Mouse (Mus musculus): ENCODE data around the gene Crbn.

DNA sequence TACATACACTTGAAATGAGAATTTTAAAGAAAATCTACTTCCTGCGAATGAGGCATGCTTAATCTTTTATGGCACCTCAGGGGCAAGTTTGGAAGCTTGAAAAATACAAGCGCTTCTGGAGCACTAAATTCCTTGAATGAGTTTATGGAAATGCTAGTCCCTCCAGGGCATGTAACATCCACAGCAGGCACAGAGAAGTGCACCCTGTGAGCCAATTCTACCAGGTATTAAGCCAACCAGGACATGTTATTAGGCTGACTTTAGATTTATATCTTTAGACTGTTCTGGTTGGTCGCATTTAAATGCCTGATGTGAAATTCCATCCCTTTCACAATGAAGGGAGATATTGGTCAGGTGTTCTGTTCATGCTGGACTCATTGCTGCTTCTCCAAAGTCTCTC lies 38.2 kb upstream of the Crbn start:
- TF ChIP-seq CTCF (IDR thresholded peaks at IDR 0.05; ENCODE audit: extremely low read depth, insufficient read depth, insufficient read length, insufficient replicate concordance) (no peak), POLR2A (IDR thresholded peaks at IDR 0.05; ENCODE audit: low read depth, low read length) (no peak)
